In the genomic region with DNA sequence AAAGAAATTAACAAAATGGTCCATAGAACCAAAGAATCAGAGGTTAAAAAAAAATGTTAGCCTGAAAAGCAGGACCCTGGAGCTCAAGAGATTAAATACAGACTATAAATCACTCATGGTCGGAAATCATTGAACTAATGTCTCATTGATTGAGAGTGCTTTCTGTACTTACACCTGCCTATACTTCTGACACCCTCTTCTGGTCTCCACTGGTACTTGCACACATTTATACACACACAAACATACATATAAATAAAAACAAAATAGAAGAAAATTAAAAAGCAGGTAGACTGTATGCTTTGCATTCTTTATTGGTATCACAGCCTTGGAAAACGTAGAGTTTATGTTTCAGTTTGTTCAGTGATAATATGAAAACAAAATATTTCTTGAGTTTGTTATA, we compare ENCODE assay signal across 18 mouse cellular contexts.
DNase-seq lines count a peak whose midpoint lies in the region; ATAC-seq and TF ChIP-seq lines count a peak whose summit lies in the region.
"Had no signal": no experiment of that assay in that cellular context is flagged by ENCODE, and none has a peak within 500 bp of the region (broad histone marks: within the 10 kb centered on the region; RNA-seq: fewer than 3 reads in every experiment).

No protein-coding gene starts in this region.

- H3K9ac ChIP-seq in intestine, postnatal 0 days (ENCODE audit: low read depth, low read length), result no peak overlapping the region
- no peak overlapping the region for H3K9ac ChIP-seq in intestine, embryonic 15.5 days
- H3K9ac ChIP-seq in lung, postnatal 0 days (replicated peaks; ENCODE audit: low read depth), result no peak overlapping the region
- H3K9ac ChIP-seq: forebrain, embryonic 13.5 days; heart, embryonic 15.5 days; limb, embryonic 12.5 days; liver, embryonic 15.5 days had no signal

- peak; percentile 51 for TF ChIP-seq CTCF in intestine, postnatal 0 days (IDR thresholded peaks at IDR 0.05; ENCODE audit: low read depth)
- peak; percentile 30; the same call in 1 of the 2 replicates for TF ChIP-seq CTCF in lung, postnatal 0 days (IDR thresholded peaks at IDR 0.05)

- ATAC-seq in intestine, postnatal 0 days, result no peak
- ATAC-seq in intestine, embryonic 15.5 days, result no peak
- no peak for ATAC-seq in lung, postnatal 0 days
- ATAC-seq: forebrain, embryonic 13.5 days had no signal

- no peak overlapping the region for H3K4me3 ChIP-seq in intestine, postnatal 0 days (ENCODE audit: low read depth, low read length)
- no peak overlapping the region for H3K4me3 ChIP-seq in intestine, embryonic 15.5 days (replicated peaks)
- H3K4me3 ChIP-seq in lung, postnatal 0 days (ENCODE audit: low read depth, low read length), result no peak overlapping the region
- H3K4me3 ChIP-seq: forebrain, embryonic 13.5 days; heart, embryonic 15.5 days; limb, embryonic 12.5 days; liver, embryonic 15.5 days had no signal

- no peaks in the 10 kb centered on the region for H3K9me3 ChIP-seq in intestine, postnatal 0 days (ENCODE audit: control insufficient read depth)
- H3K9me3 ChIP-seq in intestine, embryonic 15.5 days, result no peaks in the 10 kb centered on the region
- no peaks in the 10 kb centered on the region for H3K9me3 ChIP-seq in lung, postnatal 0 days (ENCODE audit: low read length)
- H3K9me3 ChIP-seq: forebrain, embryonic 13.5 days; heart, embryonic 15.5 days; limb, embryonic 12.5 days; liver, embryonic 15.5 days had no signal

- H3K4me2 ChIP-seq in intestine, postnatal 0 days (replicated peaks; ENCODE audit: low read depth), result no peak overlapping the region
- no peak overlapping the region for H3K4me2 ChIP-seq in intestine, embryonic 15.5 days (replicated peaks)
- no peak overlapping the region for H3K4me2 ChIP-seq in lung, postnatal 0 days (replicated peaks; ENCODE audit: low read depth, low read length)
- H3K4me2 ChIP-seq: forebrain, embryonic 13.5 days; heart, embryonic 15.5 days; limb, embryonic 12.5 days; liver, embryonic 15.5 days had no signal

- DNase-seq in lung, postnatal 0 days (ENCODE audit: low spot score), result no peak
- DNase-seq in lung, postnatal 4 days, result no peak
- DNase-seq in ES-CJ7 (ENCODE audit: low read depth, low spot score), result peak; percentile 9
- DNase-seq in spleen, postnatal 4 days (ENCODE audit: low spot score in 2 of 2), result no peak
- DNase-seq in ovary, postnatal 10 days (ENCODE audit: low spot score), result no peak
- DNase-seq: adrenal gland, postnatal 36 days; cerebellum, adult 8-10 months; gastrocnemius, postnatal 25 days; kidney, adult 8-10 months; kidney, postnatal 25 days; layer of hippocampus, adult 9-11 months had no signal

- H3K27me3 ChIP-seq in intestine, postnatal 0 days (replicated peaks; ENCODE audit: control insufficient read depth, insufficient read depth, low read length), result no peaks in the 10 kb centered on the region
- H3K27me3 ChIP-seq in intestine, embryonic 15.5 days (replicated peaks), result no peaks in the 10 kb centered on the region
- H3K27me3 ChIP-seq in lung, postnatal 0 days (replicated peaks; ENCODE audit: insufficient read depth, low read length), result no peaks in the 10 kb centered on the region
- H3K27me3 ChIP-seq: forebrain, embryonic 13.5 days; heart, embryonic 15.5 days; liver, embryonic 15.5 days had no signal

- WGBS in intestine, postnatal 0 days, result 87% methylated on average over 2 of the region's 2 CpGs
- 84% methylated on average over 2 of the region's 2 CpGs for WGBS in intestine, embryonic 15.5 days
- 83% methylated on average over 2 of the region's 2 CpGs for WGBS in lung, postnatal 0 days

- H3K27ac ChIP-seq in intestine, postnatal 0 days (ENCODE audit: low read depth, low read length), result no peak overlapping the region
- H3K27ac ChIP-seq in intestine, embryonic 15.5 days, result no peak overlapping the region
- no peak overlapping the region for H3K27ac ChIP-seq in lung, postnatal 0 days (ENCODE audit: low read length)
- H3K27ac ChIP-seq: forebrain, embryonic 13.5 days; heart, embryonic 15.5 days; limb, embryonic 12.5 days; liver, embryonic 15.5 days had no signal

- no peaks in the 10 kb centered on the region for H3K4me1 ChIP-seq in intestine, postnatal 0 days (replicated peaks; ENCODE audit: control insufficient read depth, insufficient read depth, low read length)
- no peaks in the 10 kb centered on the region for H3K4me1 ChIP-seq in intestine, embryonic 15.5 days (replicated peaks)
- no peaks in the 10 kb centered on the region for H3K4me1 ChIP-seq in lung, postnatal 0 days (ENCODE audit: insufficient read depth, low read depth, low read length)
- H3K4me1 ChIP-seq: forebrain, embryonic 13.5 days; heart, embryonic 15.5 days; liver, embryonic 15.5 days had no signal

- H3K36me3 ChIP-seq in intestine, postnatal 0 days (ENCODE audit: control insufficient read depth, insufficient read depth), result no peaks in the 10 kb centered on the region
- no peaks in the 10 kb centered on the region for H3K36me3 ChIP-seq in intestine, embryonic 15.5 days
- no peaks in the 10 kb centered on the region for H3K36me3 ChIP-seq in lung, postnatal 0 days (ENCODE audit: insufficient read depth, low read length)
- H3K36me3 ChIP-seq: G1E; limb, embryonic 12.5 days; liver, embryonic 15.5 days had no signal

- no peak for TF ChIP-seq EP300 in lung, postnatal 0 days (IDR thresholded peaks at IDR 0.05)
